In the genomic region with DNA sequence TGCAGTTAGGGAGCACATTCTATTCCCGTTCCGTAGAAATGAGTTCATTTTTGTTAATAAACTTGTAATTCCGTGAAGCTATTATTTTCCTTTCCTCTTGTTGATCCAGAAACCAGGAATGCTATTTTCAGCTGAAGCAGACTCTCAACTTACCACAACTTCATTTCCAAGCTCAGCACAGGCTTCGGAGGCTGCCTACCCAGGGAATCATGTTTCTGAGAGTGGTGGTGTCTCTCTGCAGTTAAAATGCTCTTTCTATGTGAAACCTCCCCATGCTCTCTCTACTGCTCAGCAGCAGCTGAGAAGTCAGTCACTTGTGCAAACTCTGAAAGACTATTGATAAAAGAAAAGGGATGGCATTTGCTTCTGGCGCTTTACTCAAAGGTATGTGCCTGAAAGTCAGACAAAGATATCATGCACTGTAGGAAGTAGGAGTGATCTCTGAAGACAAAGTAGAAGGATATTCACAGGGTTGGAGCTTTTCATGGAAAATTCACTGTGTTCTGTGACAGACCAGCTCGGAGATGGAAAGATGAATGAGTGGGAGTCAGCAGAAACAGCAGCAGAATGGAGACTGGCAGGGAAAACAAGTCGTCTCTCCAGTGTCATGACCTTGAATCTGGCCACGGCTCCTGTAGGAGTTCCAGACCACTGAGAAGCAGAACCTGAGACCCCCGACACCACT, we compare ENCODE assay signal across 16 mouse cellular contexts.
DNase-seq lines count a peak whose midpoint lies in the region; ATAC-seq lines count a peak whose summit lies in the region.
"Had no signal": no experiment of that assay in that cellular context is flagged by ENCODE, and none has a peak within 500 bp of the region (broad histone marks: within the 10 kb centered on the region; RNA-seq: fewer than 3 reads in every experiment).

No protein-coding gene starts in this region.

- ATAC-seq in frontal cortex, adult (ENCODE audit: low TSS enrichment): peak; percentile 94
- ATAC-seq: activated CD4-positive, CD25-positive, alpha-beta regulatory T cell, adult 4 months; forebrain, embryonic 14.5 days; Patski had no signal

- intact Hi-C loops in left cerebral cortex, postnatal 25 days (cut with DNase I): loop anchor here (2.0 to 5.0 kb wide), 2 partner anchors 194 to 1470 kb away; no protein-coding TSS in a partner anchor
- intact Hi-C loops in left cerebral cortex, postnatal 4 days (cut with DNase I): no loop called here

- no peak for DNase-seq in frontal cortex, postnatal 14 days (ENCODE audit: low spot score in 2 of 2)
- DNase-seq in left cerebral cortex, postnatal 25 days (ENCODE audit: low spot score in 2 of 2): peak; percentile 25 to 74
- DNase-seq in left cerebral cortex, postnatal 4 days: no peak
- peak; percentile 7 for DNase-seq in right cerebral cortex, postnatal 25 days
- DNase-seq in right cerebral cortex, postnatal 14 days: no peak
- DNase-seq in cerebellum, postnatal 4 days (ENCODE audit: low spot score in 2 of 2): no peak
- no peak for DNase-seq in testis, postnatal 10 days (ENCODE audit: low spot score)
- DNase-seq: adrenal gland, postnatal 14 days; cerebellum, adult 2 months; gastrocnemius, postnatal 36 days; heart, adult 11 months; heart, postnatal 36 days had no signal

Comparison
In these comparisons a context has a peak if more than half of its experiments do, and no peak if none do; other contexts are left out.
1. DNase-seq: peak in left cerebral cortex, postnatal 25 days (2 of 2) and right cerebral cortex, postnatal 25 days (single experiment); none in frontal cortex, postnatal 14 days (0 of 2), left cerebral cortex, postnatal 4 days (single experiment), right cerebral cortex, postnatal 14 days (single experiment), cerebellum, postnatal 4 days (0 of 2) and testis, postnatal 10 days (single experiment).